Mouse (Mus musculus): ENCODE measurements around the gene Nfatc2ip.

DNA sequence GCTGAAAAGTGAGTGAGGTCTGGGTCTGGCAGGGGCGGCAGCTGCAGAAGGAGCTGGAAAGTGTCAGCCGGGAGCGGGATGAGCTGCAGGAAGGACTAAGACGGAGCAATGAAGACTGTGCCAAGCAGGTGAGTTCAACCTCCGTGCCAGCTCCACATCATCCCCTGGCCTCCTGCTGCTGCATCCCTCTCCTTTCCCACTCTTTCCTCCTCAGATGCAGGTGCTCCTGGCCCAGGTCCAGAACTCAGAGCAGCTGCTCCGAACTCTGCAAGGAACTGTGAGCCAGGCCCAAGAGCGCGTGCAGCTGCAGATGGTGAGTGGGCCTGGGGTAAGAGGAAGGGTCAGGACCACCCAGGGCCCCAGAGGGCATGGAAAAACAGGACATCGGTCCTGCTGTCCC, 43.6 kb upstream of the Nfatc2ip start:
- TF ChIP-seq POLR2A (IDR thresholded peaks at IDR 0.05; ENCODE audit: borderline replicate concordance, insufficient read depth, low read length) (no peak), CTCF (IDR thresholded peaks at IDR 0.05; ENCODE audit: borderline replicate concordance, insufficient read depth, low read depth, low read length) (no peak)

All from cerebellum, adult 2 months (tissue).